Mouse (Mus musculus): ENCODE measurements around the gene Atp10b. TPM values are rescaled to one million over a fixed set of nuclear protein-coding genes. Genes with fewer than 3 reads are reported as not detected.

The Atp10b gene
- polyA plus RNA-seq, 1 experiment from 2014 or later: 2.5 TPM

DNA sequence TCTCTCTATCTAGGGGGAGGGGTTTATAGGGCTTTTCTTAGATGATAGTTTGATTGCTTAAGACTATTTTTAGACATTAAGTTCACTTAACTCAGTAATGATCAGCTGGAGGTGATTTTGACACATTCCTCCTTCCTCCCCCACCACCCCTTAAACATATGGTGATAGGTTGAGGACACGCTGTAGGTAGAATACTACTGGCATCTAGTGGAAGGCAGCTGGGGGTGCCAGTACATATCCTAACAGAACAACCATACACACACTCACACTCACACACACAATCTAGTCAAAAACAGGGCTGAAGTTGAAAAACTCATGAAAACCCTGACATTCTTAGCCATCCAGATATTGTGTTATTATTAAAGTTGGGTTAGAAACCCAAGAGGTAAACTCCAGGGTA lies 5.3 kb downstream of the Atp10b start:
- H3K27me3 ChIP-seq (replicated peaks; ENCODE audit: control insufficient read depth, insufficient read depth, low read length): no peaks in the 10 kb centered on the region
- WGBS: 96% methylated on average over 1 of the region's 1 CpGs
- H3K9ac ChIP-seq (ENCODE audit: low read depth, low read length): no peak overlapping the region
- no peak overlapping the region for H3K4me3 ChIP-seq (ENCODE audit: low read length)
- ATAC-seq: peak; percentile 45
- no peak overlapping the region for H3K27ac ChIP-seq (ENCODE audit: low read length)
- no peaks in the 10 kb centered on the region for H3K9me3 ChIP-seq (ENCODE audit: control insufficient read depth, low read length)
- H3K4me1 ChIP-seq (ENCODE audit: control insufficient read depth, insufficient read depth, low read length): no peaks in the 10 kb centered on the region
- no peaks in the 10 kb centered on the region for H3K36me3 ChIP-seq (ENCODE audit: control insufficient read depth, insufficient read depth, low read length)
- no peak overlapping the region for H3K4me2 ChIP-seq (ENCODE audit: low read depth, low read length)

DNA sequence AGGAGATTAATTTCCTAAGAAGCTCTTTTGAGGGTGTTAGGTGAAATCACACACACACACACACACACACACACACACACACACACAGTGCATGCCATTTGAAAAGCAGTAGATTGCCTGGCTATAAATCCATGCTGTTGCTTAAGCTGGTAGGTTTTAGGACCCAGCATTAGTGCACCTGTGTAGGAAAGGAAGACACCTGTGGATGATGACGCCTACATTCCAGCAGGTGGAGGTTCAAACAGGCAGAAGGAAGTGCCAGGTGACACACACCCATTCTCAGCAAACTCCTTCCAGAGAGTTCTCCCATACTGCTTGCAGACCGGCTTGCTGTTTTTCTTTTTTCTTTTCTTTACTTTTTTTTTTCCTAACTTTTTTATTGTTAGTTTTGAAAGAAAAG lies 5.7 kb downstream of the Atp10b start:
- H3K4me3 ChIP-seq (ENCODE audit: low read length): no peak overlapping the region
- 59% methylated on average over 2 of the region's 2 CpGs for WGBS
- no peak overlapping the region for H3K4me2 ChIP-seq (ENCODE audit: low read depth, low read length)
- H3K4me1 ChIP-seq (ENCODE audit: control insufficient read depth, insufficient read depth, low read length): no peaks in the 10 kb centered on the region
- no peaks in the 10 kb centered on the region for H3K27me3 ChIP-seq (replicated peaks; ENCODE audit: control insufficient read depth, insufficient read depth, low read length)
- ATAC-seq: peak; percentile 77
- no peaks in the 10 kb centered on the region for H3K36me3 ChIP-seq (ENCODE audit: control insufficient read depth, insufficient read depth, low read length)
- H3K27ac ChIP-seq (ENCODE audit: low read length): no peak overlapping the region
- H3K9me3 ChIP-seq (ENCODE audit: control insufficient read depth, low read length): no peaks in the 10 kb centered on the region
- no peak overlapping the region for H3K9ac ChIP-seq (ENCODE audit: low read depth, low read length)

DNA sequence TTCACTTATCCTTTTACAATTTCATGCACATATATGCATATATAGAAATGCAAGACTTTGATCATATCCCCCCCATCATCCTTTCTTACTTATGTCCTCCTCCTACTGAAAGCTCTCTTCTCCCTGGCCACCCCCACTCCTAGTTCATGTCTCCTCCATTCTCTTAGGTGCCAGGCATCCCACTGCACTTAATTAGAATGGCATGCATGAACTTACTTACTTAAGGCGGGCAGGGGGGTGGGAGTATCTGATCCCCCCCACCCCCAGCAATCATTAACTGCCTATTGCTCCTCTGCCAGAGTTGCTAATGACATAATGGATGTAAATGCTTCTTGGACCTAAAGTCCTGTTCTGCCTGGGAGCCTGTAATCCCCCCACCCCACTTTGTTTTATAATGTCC lies 9.1 kb downstream of the Atp10b start:
- no peak overlapping the region for H3K4me2 ChIP-seq (ENCODE audit: low read depth, low read length)

DNA sequence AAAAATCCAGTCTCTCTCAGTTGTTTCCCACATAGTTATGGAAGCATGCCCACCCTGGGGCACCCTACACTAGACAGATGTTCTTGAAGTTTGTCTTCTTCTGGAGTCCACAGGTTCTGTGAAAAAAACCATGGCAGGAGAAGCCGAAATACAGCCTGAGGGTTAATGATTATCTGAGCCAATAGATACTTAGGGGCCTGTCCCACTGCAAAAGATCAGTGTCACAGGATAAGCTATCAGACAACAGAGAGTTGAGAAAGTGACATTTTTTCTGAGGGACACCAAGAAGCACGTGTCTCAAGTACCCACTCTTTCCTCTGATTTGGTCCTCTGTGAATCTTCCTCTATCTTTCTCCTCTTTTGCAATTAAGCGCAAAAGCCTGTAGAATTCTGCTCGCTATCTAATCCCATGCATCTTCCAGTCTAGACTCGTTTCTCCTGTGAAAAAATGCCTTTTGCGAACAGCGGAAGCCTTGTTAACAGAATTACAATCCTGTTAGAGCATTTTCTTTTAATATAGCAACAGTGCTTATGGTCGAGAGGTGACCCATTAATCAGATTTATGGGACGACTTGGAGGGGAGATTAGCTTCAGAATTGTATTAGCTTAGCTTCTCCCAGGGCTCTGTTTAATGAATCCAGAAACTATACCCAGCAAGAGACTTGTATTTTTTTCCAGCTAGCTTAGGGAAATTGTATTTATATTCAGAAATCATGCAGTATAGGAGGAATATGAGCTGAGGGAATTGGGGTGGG lies 10.7 kb downstream of the Atp10b start:
- ATAC-seq: peak; percentile 80
- Histone ChIP-seq H3K9me3 (ENCODE audit: control insufficient read depth, low read length) (no peaks in the 10 kb centered on the region), H3K4me1 (ENCODE audit: control insufficient read depth, insufficient read depth, low read length) (no peaks in the 10 kb centered on the region), H3K27me3 (replicated peaks; ENCODE audit: control insufficient read depth, insufficient read depth, low read length) (no peaks in the 10 kb centered on the region), H3K9ac (ENCODE audit: low read depth, low read length) (no peak overlapping the region), H3K27ac (ENCODE audit: low read length) (no peak overlapping the region), H3K4me2 (ENCODE audit: low read depth, low read length) (no peak overlapping the region), H3K4me3 (ENCODE audit: low read length) (no peak overlapping the region), H3K36me3 (ENCODE audit: control insufficient read depth, insufficient read depth, low read length) (no peaks in the 10 kb centered on the region)
- 47% methylated on average over 9 of the region's 9 CpGs for WGBS

More for the DNA sequence above, 9.1 kb downstream of the Atp10b start:
- Histone ChIP-seq H3K36me3 (ENCODE audit: control insufficient read depth, insufficient read depth, low read length) (no peaks in the 10 kb centered on the region), H3K4me3 (ENCODE audit: low read length) (no peak overlapping the region), H3K9me3 (ENCODE audit: control insufficient read depth, low read length) (no peaks in the 10 kb centered on the region), H3K4me1 (ENCODE audit: control insufficient read depth, insufficient read depth, low read length) (no peaks in the 10 kb centered on the region), H3K27ac (ENCODE audit: low read length) (no peak overlapping the region), H3K27me3 (replicated peaks; ENCODE audit: control insufficient read depth, insufficient read depth, low read length) (no peaks in the 10 kb centered on the region), H3K9ac (ENCODE audit: low read depth, low read length) (no peak overlapping the region)
- 72% methylated on average over 1 of the region's 1 CpGs for WGBS
- no peak for ATAC-seq

DNA sequence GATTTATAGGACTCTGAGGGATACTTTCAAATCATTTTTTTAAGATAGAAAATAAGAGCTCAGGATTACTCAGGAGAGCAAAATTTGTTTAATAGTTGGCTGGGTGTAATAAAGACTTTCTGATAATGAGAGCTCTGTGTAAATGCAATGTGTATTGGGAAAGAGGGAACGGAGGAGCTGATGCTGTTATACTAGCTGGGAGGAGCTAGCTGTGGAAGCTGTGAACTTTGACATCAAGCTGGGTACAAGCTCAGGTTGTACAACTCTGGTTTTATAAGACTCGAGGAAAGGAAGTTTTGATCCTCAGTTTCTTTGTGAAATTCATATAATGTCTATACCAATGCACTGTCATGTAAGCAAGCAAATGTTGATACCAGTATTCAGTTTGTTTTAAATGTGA lies 20.9 kb downstream of the Atp10b start:
- no peaks in the 10 kb centered on the region for H3K4me1 ChIP-seq (ENCODE audit: control insufficient read depth, insufficient read depth, low read length)
- H3K4me3 ChIP-seq (ENCODE audit: low read length): no peak overlapping the region
- H3K4me2 ChIP-seq (ENCODE audit: low read depth, low read length): no peak overlapping the region
- no peaks in the 10 kb centered on the region for H3K27me3 ChIP-seq (replicated peaks; ENCODE audit: control insufficient read depth, insufficient read depth, low read length)
- no peak overlapping the region for H3K27ac ChIP-seq (ENCODE audit: low read length)
- no peak overlapping the region for H3K9ac ChIP-seq (ENCODE audit: low read depth, low read length)
- peak; percentile 72 for ATAC-seq
- no peaks in the 10 kb centered on the region for H3K9me3 ChIP-seq (ENCODE audit: control insufficient read depth, low read length)
- no peaks in the 10 kb centered on the region for H3K36me3 ChIP-seq (ENCODE audit: control insufficient read depth, insufficient read depth, low read length)
- 49% methylated on average over 2 of the region's 2 CpGs for WGBS

DNA sequence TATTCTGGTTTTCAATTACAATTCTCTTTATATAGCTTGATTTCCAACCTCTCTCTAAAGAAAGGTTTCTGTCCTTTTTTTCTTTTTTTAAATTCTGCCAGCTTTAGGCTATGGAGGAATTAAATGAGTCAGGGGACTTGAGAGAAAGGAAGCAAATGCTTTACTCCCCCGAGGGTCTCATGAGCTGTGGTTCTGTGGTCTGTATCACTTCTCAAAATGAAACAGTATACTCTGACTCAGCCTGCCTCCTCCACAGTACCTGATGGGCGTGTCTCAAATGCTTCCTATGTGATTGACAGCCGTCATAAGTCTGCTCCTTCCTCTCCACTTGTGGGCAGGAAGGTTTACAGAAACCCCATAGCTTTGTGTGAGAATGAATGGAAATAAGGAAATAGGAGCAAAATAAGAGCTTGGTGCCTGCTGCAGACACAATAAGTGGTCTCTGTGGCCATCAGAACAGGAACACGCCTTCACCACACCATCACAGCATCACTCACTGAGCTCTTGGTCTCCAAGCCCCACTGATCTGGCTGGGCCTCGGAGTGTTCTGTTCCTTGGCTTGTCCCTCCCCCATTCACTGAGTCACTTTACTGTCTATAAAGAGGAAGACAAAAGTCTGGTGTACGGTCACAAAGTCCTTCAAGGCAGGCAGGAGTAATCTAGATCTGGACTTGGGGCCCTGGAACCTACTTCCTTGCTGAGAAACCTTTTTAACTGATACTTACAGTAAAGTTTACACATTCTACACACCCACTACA lies 24.9 kb downstream of the Atp10b start:
- no peaks in the 10 kb centered on the region for H3K9me3 ChIP-seq (ENCODE audit: control insufficient read depth, low read length)
- no peaks in the 10 kb centered on the region for H3K4me1 ChIP-seq (ENCODE audit: control insufficient read depth, insufficient read depth, low read length)
- ATAC-seq: peak; percentile 98
- no peak overlapping the region for H3K9ac ChIP-seq (ENCODE audit: low read depth, low read length)
- no peaks in the 10 kb centered on the region for H3K27me3 ChIP-seq (replicated peaks; ENCODE audit: control insufficient read depth, insufficient read depth, low read length)
- H3K4me2 ChIP-seq (ENCODE audit: low read depth, low read length): no peak overlapping the region
- no peak overlapping the region for H3K4me3 ChIP-seq (ENCODE audit: low read length)
- no peaks in the 10 kb centered on the region for H3K36me3 ChIP-seq (ENCODE audit: control insufficient read depth, insufficient read depth, low read length)
- peak overlapping the region; percentile 81 for H3K27ac ChIP-seq (ENCODE audit: low read length)
- WGBS: 68% methylated on average over 6 of the region's 6 CpGs

DNA sequence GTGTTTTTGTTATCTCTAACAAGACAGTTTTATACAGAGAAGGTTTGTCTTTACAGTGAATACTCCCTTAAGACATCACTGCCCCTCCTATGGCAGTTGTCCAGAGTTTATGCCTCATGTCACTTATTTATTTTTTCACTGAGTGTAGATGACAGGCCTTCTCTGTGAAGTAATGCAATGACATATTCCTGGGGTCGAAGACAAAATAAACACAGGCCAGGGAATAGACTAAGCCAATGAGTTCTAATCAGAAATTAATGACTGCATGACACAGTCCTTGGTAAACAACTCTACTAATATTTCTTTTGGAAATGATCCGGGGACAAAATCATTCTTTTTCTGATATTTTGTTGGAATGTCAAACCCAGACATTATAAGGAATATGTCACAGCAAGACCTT lies 32.7 kb downstream of the Atp10b start:
- no peak for ATAC-seq
- no peak overlapping the region for H3K4me3 ChIP-seq (ENCODE audit: low read length)
- 55% methylated on average over 2 of the region's 2 CpGs for WGBS
- H3K27me3 ChIP-seq (replicated peaks; ENCODE audit: control insufficient read depth, insufficient read depth, low read length): no peaks in the 10 kb centered on the region
- no peak overlapping the region for H3K4me2 ChIP-seq (ENCODE audit: low read depth, low read length)
- no peak overlapping the region for H3K9ac ChIP-seq (ENCODE audit: low read depth, low read length)
- no peaks in the 10 kb centered on the region for H3K4me1 ChIP-seq (ENCODE audit: control insufficient read depth, insufficient read depth, low read length)
- no peaks in the 10 kb centered on the region for H3K9me3 ChIP-seq (ENCODE audit: control insufficient read depth, low read length)
- H3K27ac ChIP-seq (ENCODE audit: low read length): no peak overlapping the region
- no peaks in the 10 kb centered on the region for H3K36me3 ChIP-seq (ENCODE audit: control insufficient read depth, insufficient read depth, low read length)

DNA sequence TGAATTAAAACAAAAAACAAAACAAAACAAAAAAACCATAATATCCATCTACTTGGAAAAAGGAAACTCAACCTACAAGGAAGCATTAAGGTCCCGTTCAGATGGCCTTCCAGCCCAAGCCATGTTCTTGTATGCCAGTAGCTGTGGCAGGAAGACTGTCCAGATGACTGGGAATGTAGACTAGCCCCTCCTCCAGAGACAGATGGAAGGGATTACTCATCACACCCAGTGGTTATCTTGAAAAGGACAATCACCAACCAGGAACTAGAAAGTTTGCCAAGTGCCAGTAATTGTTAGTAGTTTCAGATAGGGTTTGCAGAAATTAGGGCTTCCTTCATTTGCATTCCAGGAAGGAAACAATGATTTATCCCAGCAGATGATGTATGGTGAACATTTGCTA lies 33.1 kb downstream of the Atp10b start:
- no peak overlapping the region for H3K9ac ChIP-seq (ENCODE audit: low read depth, low read length)
- H3K4me3 ChIP-seq (ENCODE audit: low read length): no peak overlapping the region
- H3K27ac ChIP-seq (ENCODE audit: low read length): no peak overlapping the region
- no peaks in the 10 kb centered on the region for H3K9me3 ChIP-seq (ENCODE audit: control insufficient read depth, low read length)
- H3K27me3 ChIP-seq (replicated peaks; ENCODE audit: control insufficient read depth, insufficient read depth, low read length): no peaks in the 10 kb centered on the region
- 72% methylated on average over 1 of the region's 1 CpGs for WGBS
- no peaks in the 10 kb centered on the region for H3K36me3 ChIP-seq (ENCODE audit: control insufficient read depth, insufficient read depth, low read length)
- H3K4me1 ChIP-seq (ENCODE audit: control insufficient read depth, insufficient read depth, low read length): no peaks in the 10 kb centered on the region
- ATAC-seq: peak; percentile 70
- no peak overlapping the region for H3K4me2 ChIP-seq (ENCODE audit: low read depth, low read length)

DNA sequence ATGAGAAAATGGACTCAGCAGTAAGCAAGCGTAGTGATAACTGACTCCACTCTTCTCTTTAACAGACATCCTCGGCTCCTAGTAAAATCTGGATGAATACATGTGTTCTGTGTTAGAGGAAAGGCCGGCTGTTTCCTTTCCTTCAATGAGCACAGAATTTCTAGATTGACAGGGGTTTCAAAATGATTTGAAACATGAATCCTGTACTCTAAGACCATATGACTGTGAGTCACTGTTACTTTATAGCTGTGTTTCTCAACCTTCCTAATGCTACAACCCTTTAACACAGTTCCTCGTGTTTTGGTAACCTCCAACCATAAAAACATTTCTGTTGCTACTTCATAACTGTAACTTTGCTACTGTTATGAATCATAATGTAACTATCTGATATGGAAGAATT lies 33.8 kb downstream of the Atp10b start:
- 86% methylated on average over 4 of the region's 4 CpGs for WGBS
- Histone ChIP-seq H3K9me3 (ENCODE audit: control insufficient read depth, low read length) (no peaks in the 10 kb centered on the region), H3K4me1 (ENCODE audit: control insufficient read depth, insufficient read depth, low read length) (no peaks in the 10 kb centered on the region), H3K4me2 (ENCODE audit: low read depth, low read length) (no peak overlapping the region), H3K27ac (ENCODE audit: low read length) (no peak overlapping the region), H3K9ac (ENCODE audit: low read depth, low read length) (no peak overlapping the region), H3K27me3 (replicated peaks; ENCODE audit: control insufficient read depth, insufficient read depth, low read length) (no peaks in the 10 kb centered on the region), H3K4me3 (ENCODE audit: low read length) (no peak overlapping the region), H3K36me3 (ENCODE audit: control insufficient read depth, insufficient read depth, low read length) (no peaks in the 10 kb centered on the region)
- peak; percentile 33; the same call in 1 of the 2 replicates for ATAC-seq
